Mouse (Mus musculus): Measurements from ENCODE around the gene Rnf166. TPM values are rescaled to one million over a fixed set of nuclear protein-coding genes. Genes with fewer than 3 reads are reported as not detected.

Gene Rnf166
- total RNA-seq, 2 experiments from 2014 or later = 32.7 to 39.5 TPM

DNA sequence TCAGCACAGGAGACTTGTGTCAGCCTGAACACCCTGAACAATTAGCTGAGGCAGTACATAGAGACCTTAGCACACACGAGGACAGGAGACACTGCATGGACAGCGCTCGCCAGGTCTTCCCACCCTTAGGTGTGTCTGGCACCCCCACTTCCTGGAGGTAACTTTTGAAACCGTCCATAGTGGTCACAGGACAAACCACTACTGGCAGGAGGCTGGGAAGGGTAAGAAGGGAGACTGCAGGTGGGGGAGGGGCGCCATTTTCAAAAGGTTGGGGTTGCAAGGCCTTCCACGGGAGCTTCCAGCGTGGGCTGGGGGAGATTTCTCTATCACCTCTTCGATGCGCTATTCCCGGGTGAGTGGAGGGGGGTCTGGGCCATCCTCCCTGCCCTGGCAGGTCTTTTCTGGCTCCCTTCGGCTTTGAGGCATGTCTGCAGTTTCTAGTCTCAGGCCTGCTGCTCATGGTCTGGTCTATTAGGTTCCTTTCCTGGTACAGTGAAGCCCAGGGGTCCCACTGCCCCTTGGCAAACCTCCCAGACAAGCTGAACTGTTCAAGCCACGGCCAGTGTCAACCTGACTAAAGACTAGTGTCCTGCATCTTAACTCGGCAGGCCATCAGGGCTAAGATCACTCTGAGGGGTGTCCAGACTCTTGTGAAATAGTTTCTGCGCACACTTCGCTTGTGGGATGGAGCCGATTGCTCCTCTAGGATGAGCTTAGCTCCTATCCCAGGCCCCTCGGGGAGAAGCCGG lies 44.0 kb downstream of the Rnf166 start:
- DNase-seq (ENCODE audit: low spot score in 2 of 2) = no peak
- peak overlapping the region; percentile 50 for H3K4me3 ChIP-seq
- no peak for TF ChIP-seq CTCF (conservative IDR thresholded peaks at IDR 0.05)
- peak overlapping the region; percentile 58 for H3K27ac ChIP-seq

DNA sequence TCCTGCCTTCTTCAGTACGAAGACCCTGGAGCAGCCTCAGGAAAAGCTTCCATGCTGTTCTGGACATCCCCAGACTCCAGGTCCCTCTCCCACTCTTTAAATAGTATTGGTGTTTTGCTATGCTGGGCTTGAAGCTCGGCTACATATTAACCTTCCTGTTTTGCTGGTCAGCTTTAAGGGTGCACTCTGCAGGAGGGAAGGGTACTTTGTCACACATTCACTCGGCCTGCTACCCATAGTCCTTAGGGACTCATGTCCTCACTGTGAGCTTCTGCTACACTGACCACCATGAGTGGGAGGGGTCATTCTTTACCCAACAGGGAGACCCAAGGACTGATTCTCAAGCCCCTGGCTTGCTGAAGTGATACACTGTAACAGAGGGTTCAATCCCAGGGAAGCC lies 45.2 kb downstream of the Rnf166 start:
- no peak for TF ChIP-seq CTCF (conservative IDR thresholded peaks at IDR 0.05)
- no peak for DNase-seq (ENCODE audit: low spot score in 2 of 2)
- no peak overlapping the region for H3K4me3 ChIP-seq
- H3K27ac ChIP-seq = no peak overlapping the region

DNA sequence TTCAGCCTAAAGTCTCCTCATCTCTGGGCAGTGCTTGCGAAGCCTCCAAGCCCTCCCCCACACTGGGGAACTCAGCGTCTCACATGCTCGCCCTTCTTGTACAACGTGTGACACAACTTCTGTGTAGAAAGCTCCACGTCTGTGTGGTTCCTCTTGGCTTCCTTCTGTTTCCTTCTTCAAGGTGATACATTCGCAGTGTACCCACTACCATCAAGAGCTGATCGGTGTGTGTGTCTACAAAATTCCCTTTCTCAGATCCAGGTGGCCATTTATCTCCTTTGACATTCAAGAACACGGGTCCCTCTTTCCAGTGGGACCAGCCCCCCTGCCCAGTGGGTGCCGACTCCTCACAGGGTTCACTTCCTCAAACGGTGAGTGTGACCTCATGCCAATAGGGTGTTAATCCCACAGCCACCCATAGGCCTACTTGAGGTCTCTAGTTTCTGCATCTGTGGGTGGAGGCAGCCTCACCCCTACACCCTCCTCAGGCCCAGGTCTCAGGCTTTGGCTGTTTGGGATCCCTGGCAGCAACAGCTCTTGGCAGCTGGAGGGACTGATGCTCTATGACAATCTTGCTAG lies 45.7 kb downstream of the Rnf166 start:
- no peak for DNase-seq (ENCODE audit: low spot score in 2 of 2)
- H3K4me3 ChIP-seq = no peak overlapping the region
- TF ChIP-seq CTCF (conservative IDR thresholded peaks at IDR 0.05) = no peak
- no peak overlapping the region for H3K27ac ChIP-seq

DNA sequence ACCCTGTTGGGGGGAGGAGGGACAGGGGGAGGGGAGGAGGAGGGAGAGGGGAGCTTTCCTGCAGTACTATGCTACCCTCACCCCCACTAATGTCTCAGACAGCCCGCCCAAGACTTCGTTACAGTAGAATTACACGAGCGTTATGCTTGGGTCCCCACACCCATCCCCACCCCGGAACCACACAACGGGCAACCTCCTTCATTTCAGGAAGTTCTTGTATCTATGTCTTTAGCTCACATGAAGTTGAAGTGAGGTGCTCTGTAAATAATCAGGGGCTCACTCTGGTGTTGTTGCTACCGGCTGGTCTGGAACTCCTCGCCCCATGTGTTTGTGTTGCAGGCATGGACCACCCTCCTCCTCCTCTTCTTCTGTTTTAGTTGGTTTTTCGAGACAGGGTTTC lies 47.7 kb downstream of the Rnf166 start:
- Histone ChIP-seq H3K27ac (no peak overlapping the region), H3K4me3 (no peak overlapping the region)
- no peak for DNase-seq (ENCODE audit: low spot score in 2 of 2)
- TF ChIP-seq CTCF (conservative IDR thresholded peaks at IDR 0.05) = no peak

GRCm38 (mm10) chr8:122427607-122428006 lies 48.3 kb downstream of the Rnf166 start:
- Histone ChIP-seq H3K4me3 (no peak overlapping the region), H3K27ac (no peak overlapping the region)
- no peak for DNase-seq (ENCODE audit: low spot score in 2 of 2)
- no peak for TF ChIP-seq CTCF (conservative IDR thresholded peaks at IDR 0.05)

GRCm38 (mm10) chr8:122426145-122426544 lies 49.7 kb downstream of the Rnf166 start:
- no peak for DNase-seq (ENCODE audit: low spot score in 2 of 2)
- no peak for TF ChIP-seq CTCF (conservative IDR thresholded peaks at IDR 0.05)
- Histone ChIP-seq H3K4me3 (no peak overlapping the region), H3K27ac (no peak overlapping the region)

GRCm38 (mm10) chr8:122423659-122424058 lies 52.2 kb downstream of the Rnf166 start:
- Histone ChIP-seq H3K27ac (no peak overlapping the region), H3K4me3 (no peak overlapping the region)
- DNase-seq (ENCODE audit: low spot score in 2 of 2) = no peak
- no peak for TF ChIP-seq CTCF (conservative IDR thresholded peaks at IDR 0.05)

DNA sequence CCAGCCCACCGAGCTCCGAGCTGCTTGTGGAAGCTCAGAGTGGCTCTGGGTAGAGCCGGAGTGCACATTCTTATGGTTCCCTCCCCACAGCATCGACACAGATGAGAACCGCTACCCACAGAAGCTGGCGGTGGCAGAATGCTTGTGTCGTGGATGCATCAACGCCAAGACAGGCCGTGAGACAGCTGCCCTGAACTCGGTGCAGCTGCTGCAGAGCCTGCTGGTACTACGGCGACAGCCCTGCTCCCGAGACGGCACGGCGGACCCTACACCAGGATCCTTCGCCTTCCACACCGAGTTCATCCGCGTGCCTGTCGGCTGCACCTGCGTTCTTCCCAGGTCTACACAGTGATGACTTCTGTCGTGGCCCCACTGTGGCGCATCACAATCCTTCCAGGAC lies 52.6 kb downstream of the Rnf166 start:
- TF ChIP-seq CTCF (conservative IDR thresholded peaks at IDR 0.05) = no peak
- DNase-seq (ENCODE audit: low spot score in 2 of 2) = no peak

DNA sequence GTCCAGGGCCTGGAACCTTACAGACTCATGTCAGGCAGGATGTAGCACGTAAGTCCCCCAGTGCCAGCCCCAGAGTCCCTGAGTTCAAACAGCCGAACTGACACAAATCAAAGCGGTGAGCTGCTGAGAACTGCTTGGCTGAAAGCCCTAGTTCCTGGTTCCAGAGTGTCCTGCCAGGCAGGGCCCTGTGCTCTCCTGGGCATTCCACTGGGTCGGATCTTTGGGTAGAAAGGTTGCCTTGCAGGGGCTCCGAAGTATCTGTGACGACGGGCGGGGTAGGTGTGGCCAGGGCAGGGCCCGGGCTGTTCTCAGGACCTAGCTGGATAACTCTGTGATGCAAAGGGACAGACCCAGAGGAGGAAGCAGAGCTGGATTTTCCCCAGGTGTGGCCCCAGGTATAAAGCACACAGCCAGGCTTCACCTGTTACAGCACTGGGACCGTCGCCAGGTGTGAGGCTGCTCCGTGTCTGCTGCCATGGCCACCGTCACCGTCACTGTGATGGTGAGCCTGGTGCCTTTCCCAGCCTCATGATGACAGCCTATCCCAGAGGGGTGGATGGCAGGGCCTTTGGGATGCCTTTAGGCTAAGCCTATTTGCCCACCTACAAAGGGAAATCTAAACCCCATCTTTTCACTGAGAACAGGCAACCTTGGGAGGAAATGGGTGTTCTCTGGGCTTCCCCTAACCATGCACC lies 54.3 kb downstream of the Rnf166 start, which contains the start of gene Il17c:
TSS of gene Il17c (plus strand) at position 645 of the 695 bp plus-strand sequence.
- no peak for TF ChIP-seq CTCF (conservative IDR thresholded peaks at IDR 0.05)
- H3K27ac ChIP-seq = no peak within 1 kb of the TSS
- no peak for DNase-seq (ENCODE audit: low spot score in 2 of 2)
- H3K4me3 ChIP-seq = no peak within 1 kb of the TSS

More for the DNA sequence above, 52.6 kb downstream of the Rnf166 start:
- no peak overlapping the region for H3K4me3 ChIP-seq
- no peak overlapping the region for H3K27ac ChIP-seq

DNA sequence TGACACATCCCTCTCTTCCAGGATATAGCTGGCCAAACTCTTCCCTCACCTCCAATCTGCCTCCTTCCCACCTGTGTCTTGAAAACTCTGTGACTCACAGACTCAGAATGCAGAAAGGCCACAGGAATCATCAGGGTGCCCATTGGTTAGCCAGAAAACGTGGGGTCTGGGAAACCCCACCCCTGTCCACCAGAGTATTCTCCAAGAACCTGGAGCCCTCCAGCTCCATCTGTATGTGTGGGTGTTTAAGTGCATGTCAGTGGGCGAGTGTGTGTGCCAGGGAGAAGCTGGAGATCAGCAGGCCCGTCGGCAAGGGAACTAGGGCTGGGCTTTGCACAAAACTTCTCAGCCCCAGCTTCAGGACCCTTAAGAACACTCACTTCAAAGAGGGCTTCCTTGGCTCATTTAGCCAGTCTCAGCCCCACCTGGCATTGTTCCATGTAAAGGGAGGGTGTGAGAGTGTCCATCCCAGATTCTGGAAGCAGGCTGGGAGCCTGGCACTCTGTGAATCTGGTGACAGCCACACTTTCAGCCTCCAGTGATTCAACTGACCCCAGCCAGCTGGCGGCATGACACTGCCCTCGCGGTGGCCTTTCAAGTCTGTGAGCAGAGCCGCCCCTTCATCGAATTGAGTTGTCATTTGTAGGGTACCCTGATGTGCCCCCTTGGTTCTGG lies 55.8 kb downstream of the Rnf166 start:
- no peak for DNase-seq (ENCODE audit: low spot score in 2 of 2)
- H3K27ac ChIP-seq = no peak overlapping the region
- no peak overlapping the region for H3K4me3 ChIP-seq
- TF ChIP-seq CTCF (conservative IDR thresholded peaks at IDR 0.05) = peak; percentile 16; the same call in 1 of the 2 replicates

Small RNA genes within 50 kb of the gene (microRNA-seq; reads per million reads assigned to microRNA genes)
- gene Gm24366 = 0 reads per million in 2 experiments

Other genes with a start within 250 kb of the Rnf166 start
- 10 to 100 TPM; 45.1 to 45.6 TPM for gene Zfpm1, start 193.9 kb downstream of the Rnf166 start, total RNA-seq (2021)
- under 1 TPM; 0.79 to 0.82 TPM for gene Trhr2, start 115.3 kb downstream of the Rnf166 start, total RNA-seq (2021)
- 10 to 100 TPM; 39.2 to 40.2 TPM for gene Zc3h18, start 99.5 kb downstream of the Rnf166 start, total RNA-seq (2021)
- gene Il17c, start 54.0 kb downstream of the Rnf166 start, total RNA-seq (2021) = not detected
- 10 to 100 TPM in 1 of 2 experiments, 1 to 10 TPM in 1; 10.0 to 10.7 TPM for gene Cyba, start 43.1 kb downstream of the Rnf166 start, total RNA-seq (2021)
- gene Mvd, start 32.6 kb downstream of the Rnf166 start, total RNA-seq (2021) = 10 to 100 TPM; 16.7 to 17.6 TPM
- not detected for gene Snai3, start 15.3 kb downstream of the Rnf166 start, total RNA-seq (2021)
- 10 to 100 TPM; 22.8 to 23.7 TPM for gene Ctu2, start 79 bp upstream of the Rnf166 start, total RNA-seq (2021)
- gene Piezo1, start 75.3 kb upstream of the Rnf166 start, total RNA-seq (2021) = 1 to 10 TPM; 3.1 to 5.5 TPM
- gene Cdt1, start 92.0 kb upstream of the Rnf166 start, total RNA-seq (2021) = 1 to 10 TPM; 1.3 to 1.6 TPM
- 10 to 100 TPM; 60.7 to 62.3 TPM for gene Aprt, start 100.8 kb upstream of the Rnf166 start, total RNA-seq (2021)
- gene Galns, start 135.4 kb upstream of the Rnf166 start, total RNA-seq (2021) = 10 to 100 TPM; 11.8 to 13.9 TPM
- 10 to 100 TPM; 77.3 to 88.6 TPM for gene Trappc2l, start 135.6 kb upstream of the Rnf166 start, total RNA-seq (2021)
- gene Pabpn1l, start 146.7 kb upstream of the Rnf166 start, total RNA-seq (2021) = under 1 TPM in 1 of 2 experiments, not detected in 1; 0.52 TPM
- 10 to 100 TPM; 38.0 to 49.8 TPM for gene Cbfa2t3, start 223.0 kb upstream of the Rnf166 start, total RNA-seq (2021)

Data from layer of hippocampus, adult 2 months (tissue).